Mouse (Mus musculus): ENCODE results near the gene Lrrc34.

Lrrc34 gene

GRCm38 (mm10) chr3:30647440-30648090 lies at the start of gene Lrrc34:
Lrrc34 (minus strand) TSS chr3:30647869.
- peak; percentile 64 for DNase-seq (ENCODE audit: low spot score)

- DNase-seq (ENCODE audit: low spot score), result peak; percentile 83
Observed at GRCm38 (mm10) chr3:30696346-30696745, 48.7 kb upstream of the Lrrc34 start.

- no peak for DNase-seq (ENCODE audit: low spot score)
Observed at GRCm38 (mm10) chr3:30695661-30696060, 48.0 kb upstream of the Lrrc34 start.

- no peak for DNase-seq (ENCODE audit: low spot score)
Observed at GRCm38 (mm10) chr3:30690976-30691375, 43.3 kb upstream of the Lrrc34 start.

- DNase-seq (ENCODE audit: low spot score), result no peak
Observed at GRCm38 (mm10) chr3:30687216-30687615, 39.5 kb upstream of the Lrrc34 start.

GRCm38 (mm10) chr3:30683190-30683589 lies 35.5 kb upstream of the Lrrc34 start:
- no peak for DNase-seq (ENCODE audit: low spot score)

- DNase-seq (ENCODE audit: low spot score), result no peak
Observed at GRCm38 (mm10) chr3:30658486-30658885, 10.8 kb upstream of the Lrrc34 start.

GRCm38 (mm10) chr3:30655937-30656336 lies 8.3 kb upstream of the Lrrc34 start:
- DNase-seq (ENCODE audit: low spot score), result no peak

- peak; percentile 47 for DNase-seq (ENCODE audit: low spot score)
Observed at GRCm38 (mm10) chr3:30650062-30650841, 2.6 kb upstream of the Lrrc34 start.

GRCm38 (mm10) chr3:30648466-30648865 lies 797 bp upstream of the Lrrc34 start:
- DNase-seq (ENCODE audit: low spot score), result no peak

- DNase-seq (ENCODE audit: low spot score), result no peak
Observed at GRCm38 (mm10) chr3:30646761-30647160, 908 bp downstream of the Lrrc34 start.

GRCm38 (mm10) chr3:30644207-30644606 lies 3.5 kb downstream of the Lrrc34 start, which contains the start of gene Lrriq4:
Lrriq4 (plus strand) TSS chr3:30644507.
- DNase-seq (ENCODE audit: low spot score), result no peak

- peak; percentile 57 for DNase-seq (ENCODE audit: low spot score)
Observed at GRCm38 (mm10) chr3:30635629-30636028, 12.0 kb downstream of the Lrrc34 start.

- no peak for DNase-seq (ENCODE audit: low spot score)
Observed at GRCm38 (mm10) chr3:30633681-30634080, 14.0 kb downstream of the Lrrc34 start.

- DNase-seq (ENCODE audit: low spot score), result no peak
Observed at GRCm38 (mm10) chr3:30620132-30620531, 27.5 kb downstream of the Lrrc34 start.

- no peak for DNase-seq (ENCODE audit: low spot score)
Observed at GRCm38 (mm10) chr3:30610930-30611329, 36.7 kb downstream of the Lrrc34 start.

GRCm38 (mm10) chr3:30608999-30609398 lies 38.7 kb downstream of the Lrrc34 start:
- no peak for DNase-seq (ENCODE audit: low spot score)

- no peak for DNase-seq (ENCODE audit: low spot score)
Observed at GRCm38 (mm10) chr3:30603256-30603655, 44.4 kb downstream of the Lrrc34 start.

- peak; percentile 78 for DNase-seq (ENCODE audit: low spot score)
Observed at GRCm38 (mm10) chr3:30602740-30603098, 45.0 kb downstream of the Lrrc34 start.

- DNase-seq (ENCODE audit: low spot score), result peak; percentile 97
Observed at GRCm38 (mm10) chr3:30602065-30602739, 45.5 kb downstream of the Lrrc34 start, which contains the start of gene Mynn. Mynn (plus strand) TSS chr3:30602065.

GRCm38 (mm10) chr3:30601610-30602064 lies 46.0 kb downstream of the Lrrc34 start:
- DNase-seq (ENCODE audit: low spot score), result no peak

- DNase-seq (ENCODE audit: low spot score), result peak; percentile 78
Observed at GRCm38 (mm10) chr3:30601175-30601574, 46.5 kb downstream of the Lrrc34 start.

- peak; percentile 51 for DNase-seq (ENCODE audit: low spot score)
Observed at GRCm38 (mm10) chr3:30600717-30601116, 47.0 kb downstream of the Lrrc34 start.

Measured in testis, postnatal 10 days (tissue).